Mouse (Mus musculus) lung, postnatal 0 days (tissue): Measurements from ENCODE around the gene Phf23.

ENCODE experiments used
- CTCF ChIP-seq: IDR thresholded peaks from 2 replicates; pipeline ENCODE4 v1.5.1; 2016; ENCODE audit warnings: antibody characterized with exemption, mild to moderate bottlenecking
- EP300 ChIP-seq: IDR thresholded peaks from 2 replicates; pipeline ENCODE4 v1.6.1; 2016; ENCODE audit warnings: antibody characterized with exemption, mild to moderate bottlenecking, control low read depth

DNA sequence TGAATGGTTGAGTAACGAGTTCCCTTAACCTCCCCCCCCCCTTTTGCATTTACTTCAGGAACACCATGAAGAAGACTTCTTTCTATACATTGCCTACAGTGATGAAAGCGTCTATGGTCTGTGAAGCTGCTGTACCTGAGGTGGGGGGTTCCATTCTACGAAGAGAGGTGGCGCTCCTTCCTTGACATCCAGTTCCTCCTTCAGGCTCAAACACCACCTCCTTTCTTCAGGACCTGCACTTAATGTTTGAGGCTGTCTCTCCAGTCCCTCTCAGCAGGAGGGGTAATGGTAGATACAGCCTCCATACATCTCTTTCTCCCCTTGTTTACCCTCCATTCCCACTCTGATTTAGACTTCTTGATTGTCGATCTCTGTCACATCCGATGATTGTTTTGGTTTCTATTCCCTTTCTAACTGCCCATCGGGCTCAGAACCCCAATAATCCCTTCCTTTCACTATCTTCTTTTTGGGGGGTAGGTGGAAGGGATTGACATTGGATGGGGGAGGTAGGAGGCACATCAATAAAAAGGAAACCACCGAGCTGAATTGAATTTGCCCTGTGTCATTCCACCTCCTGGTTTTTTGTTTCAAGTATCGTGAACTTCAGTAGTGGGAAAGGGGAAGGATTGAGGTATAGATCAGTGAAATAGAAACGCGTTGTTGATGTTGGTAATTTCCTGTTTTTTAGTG, 1.0 kb upstream of the Phf23 start:
- TF ChIP-seq CTCF (peak; percentile 42), EP300 (no peak)
